Mouse (Mus musculus): ENCODE results near the gene Traf3.

GRCm38 (mm10) chr12:111137079-111137478 lies 29.1 kb upstream of the Traf3 start:
- peak; percentile 50 for TF ChIP-seq CTCF (conservative IDR thresholded peaks at IDR 0.05; ENCODE audit: insufficient read depth, insufficient read length, low read depth, low read length)
- TF ChIP-seq POLR2A (IDR thresholded peaks at IDR 0.05; ENCODE audit: low read depth, low read length), result no peak
